Mouse (Mus musculus) liver, embryonic 14 days (tissue): Measurements from ENCODE around the gene Adamts3. TPM values are rescaled to one million over a fixed set of nuclear protein-coding genes. Genes with fewer than 3 reads are reported as not detected.

Experiments
- polyA plus RNA-seq: library from polyadenylated mRNA; depleted of rRNA; stranded (reverse); fragments of >200 nt; gene quantifications from 2 replicates; pipeline ENCODE4 v1.2.3, GENCODE M21; 2012; rRNA removed

Adamts3 gene
- polyA plus RNA-seq: 0.92 and 1.1 TPM in 2 replicates

GRCm38 (mm10) chr5:89883051-89883907 is at the start of gene Adamts3:
TSS of gene Adamts3 (minus strand) at chr5:89883334.

